Mouse (Mus musculus): ENCODE data around the gene Gfer.
"Not testable (repeated sequence)": the region's sequence is repeated elsewhere in the genome, so short reads cannot be mapped to it uniquely, and the experiment has no call there.

Gene Gfer

DNA sequence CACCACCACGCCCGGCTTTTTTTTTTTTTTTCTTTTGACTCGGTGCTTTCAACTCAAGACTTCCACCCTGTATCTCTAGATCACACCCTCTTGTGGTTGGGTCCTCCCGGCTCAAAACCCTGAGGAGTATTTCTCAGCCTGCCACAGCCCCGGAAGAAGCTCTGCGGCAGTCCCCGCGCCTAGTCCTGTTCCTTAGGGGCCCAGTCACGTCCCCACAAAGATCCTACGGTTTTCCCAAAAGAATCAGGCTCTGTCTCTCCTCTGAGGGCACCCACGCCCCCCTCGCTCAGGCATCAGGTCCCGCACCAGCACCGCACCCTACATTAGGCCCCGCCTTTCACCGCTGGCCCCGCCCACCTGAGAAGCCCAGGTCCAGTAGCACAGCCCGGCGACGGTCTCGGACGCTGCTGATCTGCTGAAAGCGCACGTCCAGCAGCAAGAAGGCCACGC, 8.8 kb downstream of the Gfer start:
- in situ Hi-C loops (cut with MboI) = no loop called here

DNA sequence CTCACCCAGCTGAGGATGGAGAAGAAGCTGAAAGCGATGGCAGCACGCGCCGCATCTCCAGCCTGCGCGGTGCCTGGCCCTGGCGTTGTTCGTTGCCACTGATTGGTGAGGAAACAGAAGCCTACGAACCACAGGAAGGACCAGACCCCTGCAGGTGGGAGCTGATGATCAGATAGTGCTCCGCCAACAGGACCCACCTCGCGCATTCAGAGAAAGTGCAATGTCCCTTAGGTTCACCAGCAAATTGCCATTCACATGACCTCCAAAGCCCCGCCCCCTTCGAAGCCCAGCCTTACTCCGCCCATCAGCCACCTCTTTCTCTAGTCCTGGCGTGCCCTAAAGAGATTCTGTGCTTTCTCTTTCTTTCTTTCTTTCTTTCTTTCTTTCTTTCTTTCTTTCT, 9.4 kb downstream of the Gfer start:
- in situ Hi-C loops (cut with MboI) = no loop called here

GRCm38 (mm10) chr17:24677500-24678080, 18.4 kb downstream of the Gfer start:
- in situ Hi-C loops (cut with MboI) = no loop called here

DNA sequence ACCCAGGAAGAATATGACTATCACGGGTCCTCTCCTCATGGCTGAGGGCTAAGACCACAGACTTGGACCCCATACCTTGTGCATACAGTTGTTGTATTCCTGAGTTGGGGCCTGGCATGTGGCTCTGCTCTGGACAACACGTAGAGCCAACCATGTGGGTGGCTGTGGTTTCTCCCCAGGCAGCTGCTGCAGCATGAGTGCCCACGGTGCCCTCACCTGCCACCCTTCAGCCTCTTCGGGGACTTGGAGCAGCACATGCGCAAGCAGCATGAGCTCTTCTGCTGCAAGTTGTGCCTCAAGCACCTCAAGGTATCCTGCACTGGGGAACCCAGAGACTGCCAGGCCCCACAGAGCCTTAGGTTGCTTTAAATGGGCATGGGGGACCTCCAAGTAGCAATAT, 19.1 kb downstream of the Gfer start:
- in situ Hi-C loops (cut with MboI) = no loop called here

- in situ Hi-C loops (cut with MboI) = no loop called here
Observed at GRCm38 (mm10) chr17:24676187-24676586, 19.8 kb downstream of the Gfer start.

DNA sequence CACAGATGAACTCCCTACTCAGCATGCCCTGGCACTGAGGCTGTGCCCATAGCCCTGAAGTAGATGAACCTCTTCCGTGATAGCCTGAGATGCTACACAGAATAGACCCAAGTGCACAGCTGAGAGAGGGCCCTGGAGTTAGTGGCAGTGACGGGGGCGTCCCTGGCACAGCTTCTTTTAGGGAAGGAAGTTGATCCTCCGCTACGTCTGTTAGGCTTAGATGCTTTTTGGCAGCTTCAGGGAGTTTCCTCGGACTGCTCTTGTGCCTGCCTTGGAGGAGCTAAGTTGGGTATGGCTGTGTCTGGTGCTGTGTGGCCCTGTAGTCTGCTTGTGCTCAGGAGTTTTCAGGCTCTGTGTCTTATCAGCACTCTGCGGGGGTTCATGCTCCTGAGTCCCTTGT, 21.7 kb downstream of the Gfer start:
- in situ Hi-C loops (cut with MboI) = no loop called here

GRCm38 (mm10) chr17:24672141-24672540, 23.8 kb downstream of the Gfer start:
- in situ Hi-C loops (cut with MboI) = no loop called here

DNA sequence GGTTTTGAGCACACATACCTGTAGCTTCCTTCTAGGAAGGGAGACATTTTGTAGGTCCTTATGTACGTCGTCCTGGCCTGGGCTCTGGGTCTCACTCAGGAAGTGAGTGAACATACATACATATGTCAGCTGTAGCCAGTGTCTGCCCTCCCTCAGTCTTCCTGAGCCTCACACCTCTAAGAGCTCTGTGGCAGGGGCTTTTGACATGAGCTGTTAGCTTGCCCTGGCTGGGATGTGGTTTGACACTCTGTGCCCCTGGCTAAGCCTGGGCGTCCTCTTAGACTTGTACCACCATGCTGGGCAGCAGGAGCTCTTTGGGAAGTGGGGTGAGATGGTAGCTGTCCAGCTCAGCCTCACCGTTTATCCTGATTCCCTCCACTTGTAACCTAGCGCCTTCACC, 24.6 kb downstream of the Gfer start:
- in situ Hi-C loops (cut with MboI) = no loop called here

- in situ Hi-C loops (cut with MboI) = no loop called here
Observed at GRCm38 (mm10) chr17:24670246-24670844, 25.6 kb downstream of the Gfer start.

DNA sequence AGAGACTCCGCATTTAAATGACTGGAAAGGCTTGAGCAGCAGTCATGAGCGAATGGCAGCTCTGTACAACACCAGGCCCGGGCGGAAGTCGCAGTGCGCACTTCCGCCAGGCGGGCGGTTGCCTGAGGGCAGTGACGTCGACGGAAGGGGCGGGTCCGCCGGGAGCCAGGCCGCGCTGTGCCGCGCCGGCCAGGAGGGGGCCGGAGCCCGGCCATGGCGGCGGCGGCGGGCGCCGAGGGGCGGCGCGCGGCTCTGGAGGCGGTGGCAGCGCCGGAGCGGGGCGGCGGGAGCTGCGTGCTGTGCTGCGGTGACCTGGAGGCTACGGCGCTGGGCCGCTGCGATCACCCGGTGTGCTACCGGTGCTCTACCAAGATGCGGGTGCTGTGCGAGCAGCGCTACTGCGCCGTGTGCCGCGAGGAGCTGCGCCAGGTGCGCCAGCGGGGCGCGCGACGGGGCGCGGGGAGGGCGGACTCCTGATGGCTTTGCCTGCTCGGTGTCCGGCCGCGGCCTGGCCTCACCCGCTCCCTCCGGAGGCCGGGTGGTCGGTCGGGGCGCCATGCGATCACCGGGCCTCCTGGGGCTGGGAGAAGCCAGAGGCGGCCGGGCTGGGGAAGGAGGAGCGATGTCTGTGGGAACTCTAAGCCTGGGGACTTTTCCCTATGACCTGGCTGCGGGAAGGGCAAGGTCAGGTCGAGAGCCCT, 26.3 kb downstream of the Gfer start, which contains the start of gene Zfp598:
TSS of gene Zfp598 (plus strand) at position 143 of the 701 bp plus-strand sequence.
- in situ Hi-C loops (cut with MboI) = no loop called here

GRCm38 (mm10) chr17:24669214-24669544, 26.8 kb downstream of the Gfer start:
- in situ Hi-C loops (cut with MboI) = not testable (repeated sequence)

- in situ Hi-C loops (cut with MboI) = no loop called here
Observed at GRCm38 (mm10) chr17:24667416-24667815, 28.5 kb downstream of the Gfer start.

GRCm38 (mm10) chr17:24667011-24667410, 28.9 kb downstream of the Gfer start:
- in situ Hi-C loops (cut with MboI) = not testable (repeated sequence)

DNA sequence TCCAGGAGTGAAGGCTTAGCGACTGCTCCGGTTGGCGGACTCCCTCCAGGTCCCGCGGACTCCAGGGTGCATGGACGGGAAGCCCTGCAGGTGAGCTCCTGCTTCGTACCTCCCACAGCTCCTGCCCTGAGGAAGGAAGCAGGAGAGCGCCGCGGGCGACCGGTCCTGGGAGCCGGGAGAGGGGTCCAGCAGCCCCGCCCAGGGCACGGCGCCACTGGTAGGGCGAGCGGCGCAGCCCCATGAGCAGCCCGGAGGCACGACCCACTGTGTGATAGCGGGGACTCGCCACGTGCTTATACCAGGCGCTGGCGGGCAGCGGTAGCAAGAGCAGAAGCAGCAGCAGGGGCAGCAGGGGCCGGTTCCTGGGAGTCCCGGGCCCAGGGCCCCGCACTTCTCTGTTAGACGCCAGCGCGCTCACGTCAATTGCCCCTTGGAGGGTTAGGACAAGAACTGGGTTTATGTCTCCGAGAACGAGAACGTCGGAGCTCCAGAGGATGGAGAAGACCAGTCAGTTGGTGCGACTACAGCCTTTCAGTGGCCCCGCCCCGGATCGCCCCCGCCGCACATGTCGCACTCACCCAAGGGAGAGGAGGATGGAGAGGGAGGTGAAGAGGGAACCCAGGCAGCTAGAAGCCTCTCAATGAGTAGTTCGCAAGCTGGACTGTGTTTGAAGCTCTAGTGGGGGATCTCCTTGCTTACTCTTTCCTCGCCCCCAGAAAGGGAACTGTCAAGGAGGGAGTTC, 37.8 kb downstream of the Gfer start, which contains the start of gene Npw:
TSS of gene Npw (minus strand) at position 441 of the 742 bp plus-strand sequence.
- in situ Hi-C loops (cut with MboI) = loop anchor here (10.0 kb wide), 1 partner anchor 123 kb away; the partner anchor contains the start of gene Rab26

DNA sequence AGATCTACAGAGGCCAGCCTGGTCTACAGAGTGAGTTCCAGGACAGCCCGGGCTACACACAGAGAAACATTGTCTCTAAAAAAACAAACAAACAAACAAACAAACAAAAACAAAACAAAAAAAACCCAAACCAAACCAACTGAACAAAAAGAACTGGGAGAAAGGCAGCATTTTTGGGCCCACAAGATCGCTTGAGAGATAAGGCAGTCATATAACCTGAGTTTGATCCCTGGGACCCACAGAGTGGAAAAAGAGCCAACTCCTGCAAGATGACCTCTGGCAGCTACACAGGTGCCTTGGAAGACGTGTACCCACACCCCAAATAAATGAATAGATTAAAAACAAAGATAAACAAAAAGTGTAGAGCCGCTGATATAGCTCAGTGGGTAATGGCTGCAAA, 41.0 kb downstream of the Gfer start:
- in situ Hi-C loops (cut with MboI) = loop anchor here (10.0 kb wide), 1 partner anchor 120 kb away; the partner anchor contains the start of gene Rab26

DNA sequence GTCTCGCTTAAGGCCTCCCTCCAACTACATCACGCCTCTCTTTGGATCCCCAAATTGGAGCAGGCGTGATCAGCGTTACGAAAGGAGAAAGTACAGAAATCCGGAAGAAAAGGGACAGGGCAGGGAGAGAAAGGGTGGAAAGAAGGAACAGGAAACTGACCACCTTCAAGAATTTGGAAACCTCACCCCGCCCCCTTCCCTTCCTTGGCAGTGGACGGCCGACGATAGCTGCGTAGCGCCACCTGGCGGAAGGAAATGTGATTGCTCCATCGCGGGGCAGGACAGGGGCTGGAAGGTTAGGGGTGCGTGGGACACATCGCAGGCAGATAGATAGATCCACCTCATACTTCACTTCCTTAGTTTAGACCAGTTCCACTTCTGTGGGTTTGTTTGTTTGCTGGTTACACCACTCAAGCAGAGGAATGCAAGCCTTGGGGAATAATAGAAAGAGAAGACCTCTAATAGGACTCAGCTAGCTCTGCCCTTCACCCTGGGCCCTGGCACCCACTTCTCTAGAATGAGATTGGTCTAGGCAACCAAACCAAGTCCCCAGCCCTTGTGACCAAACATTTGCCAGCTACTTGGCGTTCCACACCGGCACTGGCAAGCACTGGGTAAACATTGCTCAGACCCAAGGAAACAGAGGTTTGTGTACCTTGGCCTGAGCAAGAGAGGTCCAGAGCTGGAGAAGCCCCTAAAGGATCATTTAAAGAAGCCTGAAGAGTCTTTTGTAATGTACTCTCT, 41.8 kb downstream of the Gfer start:
- in situ Hi-C loops (cut with MboI) = loop anchor here (10.0 kb wide), 1 partner anchor 119 kb away; the partner anchor contains the start of gene Rab26

DNA sequence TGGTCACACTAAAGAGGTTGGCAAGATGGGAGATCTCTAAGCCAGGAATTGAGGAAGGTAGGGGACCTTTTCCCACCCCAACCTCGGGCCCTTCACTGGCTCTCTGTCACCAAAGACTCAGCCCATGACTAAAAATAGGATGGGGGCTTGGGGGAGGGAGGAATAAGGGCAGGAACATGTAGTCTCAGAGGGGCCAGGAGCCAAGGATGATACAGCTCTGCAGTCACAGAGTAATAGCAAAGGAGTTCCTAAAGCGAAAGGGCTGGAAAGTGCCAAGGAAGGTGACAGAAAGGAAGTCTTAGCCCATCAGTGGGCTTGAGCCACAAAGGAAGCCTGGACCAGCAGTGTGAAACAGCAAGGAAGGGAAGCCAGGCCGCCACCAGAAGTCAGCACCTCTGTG, 44.1 kb downstream of the Gfer start:
- in situ Hi-C loops (cut with MboI) = loop anchor here (10.0 kb wide), 1 partner anchor 117 kb away; the partner anchor contains the start of gene Rab26

DNA sequence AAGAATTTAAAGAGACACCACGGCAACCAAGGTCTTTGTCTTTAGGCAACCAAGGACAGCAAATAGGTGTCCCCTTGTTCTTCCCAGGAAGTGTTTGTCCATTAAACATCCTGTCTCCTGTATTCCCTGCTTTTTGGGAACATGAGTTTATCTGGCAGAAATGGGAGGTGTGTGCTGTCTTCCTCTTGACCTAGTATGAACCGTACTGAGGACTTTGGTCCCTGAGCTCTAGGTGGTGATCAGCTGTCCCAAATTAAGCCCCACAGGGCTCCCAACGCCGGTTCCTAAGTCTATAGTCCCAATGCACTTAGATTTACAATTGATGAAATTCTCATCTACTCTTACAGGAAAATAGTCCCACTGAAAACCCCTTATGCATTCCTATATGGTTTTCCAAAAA, 45.2 kb downstream of the Gfer start:
- in situ Hi-C loops (cut with MboI) = loop anchor here (10.0 kb wide), 1 partner anchor 116 kb away; the partner anchor contains the start of gene Rab26

DNA sequence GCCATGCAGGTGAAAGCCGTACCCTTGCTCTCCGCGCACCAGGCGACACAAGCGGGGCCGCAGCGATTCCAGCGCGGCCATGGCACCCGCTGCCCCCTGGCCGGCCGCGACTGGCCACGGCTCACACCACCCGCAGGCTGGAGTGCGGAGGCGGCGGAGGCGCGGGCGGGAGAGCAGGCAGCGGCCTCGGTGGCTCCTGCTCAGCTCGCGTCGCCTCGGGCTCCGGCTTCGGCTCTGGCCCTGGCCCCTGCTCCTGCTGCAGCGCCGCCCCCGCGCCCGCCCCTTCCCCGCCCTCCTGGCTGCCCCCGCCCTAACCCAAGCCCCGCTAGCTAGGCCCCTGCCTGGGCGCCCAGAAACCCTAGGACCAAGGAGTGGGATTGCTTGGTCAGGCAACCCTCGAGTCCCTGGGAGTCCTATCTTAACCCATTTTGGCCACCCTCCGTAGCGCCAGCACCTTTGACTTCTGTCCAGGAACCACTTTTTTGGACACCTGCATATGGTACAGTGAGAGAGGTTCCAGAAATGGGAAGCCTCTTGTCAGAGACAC, 45.8 kb downstream of the Gfer start, which contains the start of gene Slc9a3r2:
TSS of gene Slc9a3r2 (minus strand) at position 258 of the 547 bp plus-strand sequence.
- in situ Hi-C loops (cut with MboI) = loop anchor here (10.0 kb wide), 1 partner anchor 115 kb away; the partner anchor contains the start of gene Rab26

DNA sequence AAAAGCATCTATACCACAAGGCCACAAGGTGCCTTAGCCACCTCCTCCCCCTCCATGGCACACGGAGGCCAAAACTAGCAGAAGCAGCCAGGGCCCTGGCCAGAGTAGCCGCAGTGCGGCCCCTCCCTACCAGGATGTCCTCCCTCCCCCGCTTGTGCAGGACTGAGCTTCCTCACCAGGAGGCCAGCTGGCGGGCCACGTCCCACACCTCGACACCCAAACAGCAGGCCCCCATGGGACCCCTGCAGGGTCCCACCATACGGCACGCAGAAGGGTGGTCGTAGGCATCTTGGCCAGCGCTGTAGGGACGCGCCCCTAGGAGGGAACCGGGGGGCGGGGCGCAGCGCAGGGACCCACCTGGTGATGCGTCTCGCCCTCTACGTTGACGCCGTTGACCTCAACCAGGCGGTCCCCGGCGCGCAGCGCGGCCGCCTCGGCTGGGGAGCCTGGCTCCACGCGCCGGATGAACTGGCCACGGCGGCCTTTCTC, 46.3 kb downstream of the Gfer start:
- in situ Hi-C loops (cut with MboI) = loop anchor here (10.0 kb wide), 1 partner anchor 115 kb away; the partner anchor contains the start of gene Rab26
